Mouse (Mus musculus) liver, postnatal 0 days (tissue): Measurements from ENCODE around the gene 3110018I06Rik. TPM values are rescaled to one million over a fixed set of nuclear protein-coding genes. Genes with fewer than 3 reads are reported as not detected.

Experiments used
- ATAC-seq: fragments of 200-750 bp; cut with Nextera tagmentation; 2 replicates; pipeline ENCODE4 v1.8.0; 2017; ENCODE audit warnings: mild to moderate bottlenecking, moderate library complexity
- DNase-seq: peaks from one replicate; pipeline ENCODE4 v3.0.0-alpha.2; 2016
- H3K27ac ChIP-seq: fragments of 300-500 bp; sonication (generic); 2 replicates; pipeline ENCODE4 v1.5.1; 2014; ENCODE audit warnings: antibody characterized with exemption, moderate library complexity, mild to moderate bottlenecking, low read depth
- H3K27me3 ChIP-seq: fragments of 300-500 bp; sonication (generic); 2 replicates; pipeline ENCODE4 v1.6.1; 2014; ENCODE audit warnings: low read length, control low read depth, mixed read lengths; ENCODE audit not compliant: insufficient read depth
- H3K36me3 ChIP-seq: fragments of 300-500 bp; sonication (generic); replicated peaks from 2 replicates; pipeline ENCODE4 v1.6.1; 2014; ENCODE audit warnings: mild to moderate bottlenecking, control low read depth, low read length, moderate library complexity, mixed read lengths; ENCODE audit not compliant: insufficient read depth
- H3K4me1 ChIP-seq: fragments of 300-500 bp; sonication (generic); 2 replicates; pipeline ENCODE4 v1.6.1; 2014; ENCODE audit warnings: antibody characterized with exemption, mild to moderate bottlenecking, control low read depth; ENCODE audit not compliant: insufficient read depth
- H3K4me2 ChIP-seq: fragments of 300-500 bp; sonication (generic); 2 replicates; pipeline ENCODE4 v1.6.1; 2014; ENCODE audit warnings: low read depth, mild to moderate bottlenecking, low read length, moderate library complexity, mixed read lengths
- H3K4me3 ChIP-seq: fragments of 300-500 bp; sonication (generic); 2 replicates; pipeline ENCODE4 v1.5.1; 2014; ENCODE audit warnings: low read depth, low read length
- H3K9ac ChIP-seq: fragments of 300-500 bp; sonication (generic); replicated peaks from 2 replicates; pipeline ENCODE4 v1.6.1; 2014; ENCODE audit warnings: mild to moderate bottlenecking, moderate library complexity
- H3K9me3 ChIP-seq: fragments of 300-500 bp; sonication (generic); 2 replicates; pipeline ENCODE4 v1.6.1; 2016; ENCODE audit warnings: mild to moderate bottlenecking, control low read depth, low read length, mixed read lengths
- CTCF ChIP-seq: sonication (generic); IDR thresholded peaks from 2 replicates; pipeline ENCODE4 v1.5.1; 2016; ENCODE audit warnings: antibody characterized with exemption, low read depth
- EP300 ChIP-seq: IDR thresholded peaks from 2 replicates; pipeline ENCODE4 v1.6.1; 2016; ENCODE audit warnings: antibody characterized with exemption, low read depth, mild to moderate bottlenecking
- WGBS: fragments of 180-500 bp; shearing (Covaris S2); extraction: QIAGEN DNeasy Blood & Tissue Kit; methylation state at CpG from one replicate; pipeline ENCODE4 v1.1.7; 2014; ENCODE audit not compliant: insufficient replicate concordance; 5-methylcytosine and 5-hydroxymethylcytosine counted together
- polyA plus RNA-seq: library from polyadenylated mRNA; unstranded; fragments of >200 nt; fragmentation: Nextera tagmentation; extraction: Ambion mirVana; gene quantifications from 2 replicates; pipeline ENCODE4 v1.2.1, GENCODE M21; 2015

3110018I06Rik gene
- polyA plus RNA-seq, 1 experiment from 2014 or later, result not detected

GRCm38 (mm10) chr12:107483031-107483430 is 5.4 kb upstream of the 3110018I06Rik start:
- WGBS, result 70% methylated on average over 5 of the region's 5 CpGs
- TF ChIP-seq CTCF (no peak), EP300 (no peak)
- H3K9ac ChIP-seq, result no peak overlapping the region

GRCm38 (mm10) chr12:107491344-107491743 is 2.9 kb downstream of the 3110018I06Rik start:
- no peak for TF ChIP-seq CTCF
- no peak for TF ChIP-seq EP300
- DNase-seq (no peak), ATAC-seq (no peak)
- H3K4me3 ChIP-seq, result no peak overlapping the region
- WGBS, result 79% methylated on average over 1 of the region's 1 CpGs
- 0 out of 2 replicates have a peak, but pooled peaks cover 2% of the 10 kb centered on the region for H3K9me3 ChIP-seq
- H3K4me1 ChIP-seq, result no peaks in the 10 kb centered on the region
- no peak overlapping the region for H3K4me2 ChIP-seq
- no peak overlapping the region for H3K27ac ChIP-seq
- no peaks in the 10 kb centered on the region for H3K36me3 ChIP-seq
- no peak overlapping the region for H3K9ac ChIP-seq
- H3K27me3 ChIP-seq, result no peaks in the 10 kb centered on the region

More at GRCm38 (mm10) chr12:107483031-107483430, 5.4 kb upstream of the 3110018I06Rik start:
- H3K27ac ChIP-seq, result no peak overlapping the region
- H3K4me1 ChIP-seq, result no peaks in the 10 kb centered on the region
- DNase-seq (no peak), ATAC-seq (no peak)
- H3K36me3 ChIP-seq, result no peaks in the 10 kb centered on the region
- H3K27me3 ChIP-seq, result no peaks in the 10 kb centered on the region
- no peak overlapping the region for H3K4me3 ChIP-seq
- no peak overlapping the region for H3K4me2 ChIP-seq
- 0 out of 2 replicates have a peak, but pooled peaks cover 2% of the 10 kb centered on the region for H3K9me3 ChIP-seq

DNA sequence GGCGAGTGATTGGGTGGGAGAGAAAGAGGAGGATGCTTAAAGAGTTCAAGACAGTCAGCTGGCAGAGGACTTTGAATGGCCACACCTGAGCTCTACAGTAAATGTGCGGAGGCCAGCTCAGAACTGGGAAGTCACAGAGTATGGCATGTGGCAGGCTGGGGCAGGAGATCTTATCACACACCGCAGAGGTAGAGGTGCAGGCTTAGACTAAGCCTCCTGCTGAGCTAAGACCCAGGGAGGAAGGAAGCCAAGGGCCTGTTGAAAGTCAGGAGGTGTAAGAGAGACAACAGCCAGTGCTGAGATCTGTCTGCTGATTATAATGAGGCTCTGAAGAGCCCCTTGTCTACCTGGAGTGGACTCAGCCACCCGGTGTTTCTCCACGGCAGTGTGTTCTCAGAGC is 8.5 kb downstream of the 3110018I06Rik start:
- Histone ChIP-seq H3K9me3 (no peaks in the 10 kb centered on the region), H3K27ac (no peak overlapping the region), H3K9ac (no peak overlapping the region), H3K4me2 (no peak overlapping the region), H3K36me3 (no peaks in the 10 kb centered on the region), H3K4me1 (no peaks in the 10 kb centered on the region), H3K27me3 (no peaks in the 10 kb centered on the region), H3K4me3 (no peak overlapping the region)
- TF ChIP-seq EP300 (no peak), CTCF (no peak)
- ATAC-seq (no peak), DNase-seq (no peak)
- 69% methylated on average over 5 of the region's 5 CpGs for WGBS

DNA sequence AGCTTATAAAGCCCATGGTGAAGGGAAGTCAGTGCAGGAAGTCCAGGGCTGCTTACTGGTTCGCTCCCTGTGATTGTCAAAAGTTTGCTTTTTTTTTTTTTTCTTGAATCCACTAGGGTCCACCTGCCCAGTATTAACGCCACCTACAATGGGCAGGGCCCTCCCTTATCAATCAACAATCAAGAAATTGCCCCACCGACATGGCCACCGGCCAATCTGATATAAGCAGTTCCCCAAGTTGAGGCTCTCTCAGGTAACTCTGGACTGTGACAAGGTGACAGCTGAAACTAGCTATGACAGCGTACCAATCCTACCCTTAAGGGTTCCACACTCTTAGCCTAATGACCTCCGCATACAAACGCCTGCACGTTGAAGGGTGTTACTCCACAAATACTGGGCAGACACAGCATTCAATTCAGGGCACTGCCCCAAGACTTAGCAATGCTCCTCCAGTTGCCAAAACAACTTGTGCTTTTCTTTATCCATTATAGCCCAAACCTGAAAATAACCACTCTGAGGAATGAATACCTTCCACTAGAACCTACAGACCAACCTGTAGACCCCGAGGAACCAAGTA is 21.3 kb downstream of the 3110018I06Rik start:
- Histone ChIP-seq H3K27ac (no peak overlapping the region), H3K36me3 (no peaks in the 10 kb centered on the region), H3K4me3 (no peak overlapping the region), H3K4me1 (no peaks in the 10 kb centered on the region), H3K4me2 (no peak overlapping the region), H3K9me3 (no peaks in the 10 kb centered on the region), H3K27me3 (no peaks in the 10 kb centered on the region), H3K9ac (no peak overlapping the region)
- 82% methylated on average over 9 of the region's 9 CpGs for WGBS
- no peak for ATAC-seq
- no peak for DNase-seq
- no peak for TF ChIP-seq EP300
- no peak for TF ChIP-seq CTCF

DNA sequence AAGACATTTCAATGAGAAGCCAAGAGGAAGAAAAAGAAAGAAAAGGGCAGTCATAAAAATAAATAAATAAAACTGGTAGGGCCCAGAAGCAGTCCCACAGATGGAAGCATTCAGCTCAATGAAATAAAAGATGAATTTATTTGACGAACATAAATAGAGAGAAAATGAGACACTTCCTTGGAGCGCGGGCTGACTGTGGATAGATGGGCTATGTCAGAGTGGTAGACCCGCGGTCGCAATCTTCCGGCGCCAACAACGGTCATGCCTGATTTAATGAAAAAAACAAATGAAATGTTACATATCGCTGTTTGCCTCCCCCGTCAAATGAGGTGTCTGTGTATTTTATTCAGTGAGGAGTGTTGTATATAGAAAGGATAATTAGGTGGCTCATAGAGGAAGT is 22.7 kb downstream of the 3110018I06Rik start:
- no peak overlapping the region for H3K9ac ChIP-seq
- H3K27ac ChIP-seq, result no peak overlapping the region
- no peak overlapping the region for H3K4me3 ChIP-seq
- no peaks in the 10 kb centered on the region for H3K9me3 ChIP-seq
- DNase-seq (no peak), ATAC-seq (no peak)
- no peak overlapping the region for H3K4me2 ChIP-seq
- 87% methylated on average over 11 of the region's 11 CpGs for WGBS
- H3K27me3 ChIP-seq, result no peaks in the 10 kb centered on the region
- no peaks in the 10 kb centered on the region for H3K36me3 ChIP-seq
- TF ChIP-seq CTCF (no peak), EP300 (no peak)
- H3K4me1 ChIP-seq, result no peaks in the 10 kb centered on the region

GRCm38 (mm10) chr12:107516265-107517217 is 28.1 kb downstream of the 3110018I06Rik start:
- DNase-seq (no peak), ATAC-seq (no peak)
- Histone ChIP-seq H3K4me3 (no peak overlapping the region), H3K9ac (no peak overlapping the region), H3K4me2 (no peak overlapping the region), H3K36me3 (no peaks in the 10 kb centered on the region), H3K4me1 (no peaks in the 10 kb centered on the region), H3K27me3 (no peaks in the 10 kb centered on the region), H3K27ac (no peak overlapping the region), H3K9me3 (no peaks in the 10 kb centered on the region)
- no peak for TF ChIP-seq CTCF
- no peak for TF ChIP-seq EP300
- 68% methylated on average over 11 of the region's 11 CpGs for WGBS
